Mouse (Mus musculus) CH12.LX (cell line): ENCODE measurements around the gene Klhl24. TPM values are rescaled to one million over a fixed set of nuclear protein-coding genes. Genes with fewer than 3 reads are reported as not detected.

Source experiments
- DNase-seq: peaks from one replicate; pipeline ENCODE4 v3.0.0-alpha.2; 2013; ENCODE audit errors: extremely low read depth
- H3K27ac ChIP-seq: 2 replicates; pipeline ENCODE4 v1.5.1; 2012; ENCODE audit warnings: low read depth, mild to moderate bottlenecking, control low read depth, moderate library complexity; ENCODE audit not compliant: insufficient read depth
- H3K27me3 ChIP-seq: replicated peaks from 2 replicates; pipeline ENCODE3; 2012; ENCODE audit warnings: inconsistent platforms
- H3K36me3 ChIP-seq, 2 experiments: replicated peaks in 1 of 2; 2 replicates each; pipeline versions ENCODE3 to v1.6.1; 2012; ENCODE audit warnings: inconsistent platforms in 1 of 2, low read length in 1 of 2, mild to moderate bottlenecking in 1 of 2, mixed read lengths in 1 of 2, moderate library complexity in 1 of 2; ENCODE audit not compliant: control insufficient read depth in 1 of 2, insufficient read depth in 1 of 2
- H3K4me1 ChIP-seq, 2 experiments: 2 replicates each; pipeline ENCODE4 v1.6.1; 2012; ENCODE audit warnings: inconsistent platforms in 1 of 2, moderate library complexity in 1 of 2; ENCODE audit not compliant: insufficient read depth in 2 of 2, control insufficient read depth in 1 of 2
- H3K4me2 ChIP-seq: 2 replicates; pipeline ENCODE4 v1.6.1; 2012; ENCODE audit warnings: low read depth, mild to moderate bottlenecking, control low read depth; ENCODE audit not compliant: poor library complexity, insufficient read depth, severe bottlenecking
- H3K4me3 ChIP-seq, 3 experiments: fragments of 150-350 bp in 1 of 3; sonication (generic) in 1 of 3; replicated peaks in 1 of 3; 2 replicates each; pipeline versions ENCODE3 to v1.5.1; 2011 to 2012; ENCODE audit warnings: low read depth in 2 of 3, low read length in 2 of 3, mild to moderate bottlenecking in 2 of 3, moderate library complexity in 2 of 3, control low read depth in 1 of 3, improper control_type of control experiment in 1 of 3, inconsistent platforms in 1 of 3, mixed read lengths in 1 of 3; ENCODE audit not compliant: poor library complexity in 1 of 3
- H3K79me2 ChIP-seq: replicated peaks from 2 replicates; pipeline ENCODE4 v1.6.1; 2012; ENCODE audit warnings: mild to moderate bottlenecking, moderate library complexity; ENCODE audit not compliant: control insufficient read depth, poor library complexity, insufficient read depth, severe bottlenecking; ENCODE audit errors: extremely low read depth
- H3K9ac ChIP-seq: 2 replicates; pipeline ENCODE4 v1.6.1; 2012; ENCODE audit warnings: low read depth, mild to moderate bottlenecking, control low read depth, moderate library complexity; ENCODE audit not compliant: insufficient read depth
- H3K9me3 ChIP-seq: replicated peaks from 2 replicates; pipeline ENCODE3; 2012; ENCODE audit warnings: low read length, inconsistent platforms, mixed read lengths
- BHLHE40 ChIP-seq: IDR thresholded peaks from 2 replicates; pipeline ENCODE4 v1.6.1; 2011; ENCODE audit warnings: mild to moderate bottlenecking, low read depth, low read length, improper control_type of control experiment
- ETS1 ChIP-seq: conservative IDR thresholded peaks from 2 replicates; pipeline ENCODE4 v1.6.1; 2012; ENCODE audit warnings: low read depth, mild to moderate bottlenecking, inconsistent platforms, low read length, improper control_type of control experiment, moderate library complexity
- GABPA ChIP-seq: IDR thresholded peaks from 2 replicates; pipeline ENCODE4 v1.6.1; 2012; ENCODE audit warnings: low read depth, low read length, improper control_type of control experiment, inconsistent platforms; ENCODE audit not compliant: insufficient replicate concordance
- IRF4 ChIP-seq: IDR thresholded peaks from 2 replicates; pipeline ENCODE4 v1.6.1; 2014; ENCODE audit warnings: low read depth, mild to moderate bottlenecking, inconsistent platforms, low read length, improper control_type of control experiment
- JUND ChIP-seq: conservative IDR thresholded peaks from 2 replicates; pipeline ENCODE4 v1.6.1; 2011; ENCODE audit warnings: low read depth, low read length, improper control_type of control experiment
- MAX ChIP-seq: IDR thresholded peaks from 2 replicates; pipeline ENCODE4 v1.6.1; 2011; ENCODE audit warnings: low read length, improper control_type of control experiment
- MEF2A ChIP-seq: IDR thresholded peaks from 2 replicates; pipeline ENCODE4 v1.6.1; 2014; ENCODE audit warnings: low read depth, mild to moderate bottlenecking, inconsistent platforms, low read length, improper control_type of control experiment, borderline replicate concordance
- MYC ChIP-seq: IDR thresholded peaks from 2 replicates; pipeline ENCODE4 v1.6.1; 2011; ENCODE audit warnings: low read depth, mild to moderate bottlenecking, improper control_type of control experiment, low read length
- NRF1 ChIP-seq: IDR thresholded peaks from 2 replicates; pipeline ENCODE4 v1.6.1; 2014; ENCODE audit warnings: low read depth, mild to moderate bottlenecking, inconsistent platforms, low read length, improper control_type of control experiment, moderate library complexity
- POLR2A ChIP-seq: IDR thresholded peaks from 2 replicates; pipeline ENCODE4 v1.6.1; 2011; ENCODE audit warnings: low read depth, mild to moderate bottlenecking, improper control_type of control experiment, low read length
- RAD21 ChIP-seq: IDR thresholded peaks from 2 replicates; pipeline ENCODE4 v1.6.1; 2011; ENCODE audit warnings: low read depth, mild to moderate bottlenecking, low read length, improper control_type of control experiment, moderate library complexity
- RCOR1 ChIP-seq: conservative IDR thresholded peaks from 2 replicates; pipeline ENCODE4 v1.6.1; 2012; ENCODE audit warnings: low read depth, mild to moderate bottlenecking, inconsistent platforms, low read length, improper control_type of control experiment
- SIN3A ChIP-seq: IDR thresholded peaks from 2 replicates; pipeline ENCODE4 v1.6.1; 2012; ENCODE audit warnings: low read length, improper control_type of control experiment, inconsistent platforms
- TBP ChIP-seq: conservative IDR thresholded peaks from 2 replicates; pipeline ENCODE4 v1.6.1; 2011; ENCODE audit warnings: low read depth, low read length, improper control_type of control experiment
- USF1 ChIP-seq: IDR thresholded peaks from 2 replicates; pipeline ENCODE4 v1.6.1; 2014; ENCODE audit warnings: low read depth, mild to moderate bottlenecking, inconsistent platforms, low read length, improper control_type of control experiment
- USF2 ChIP-seq: conservative IDR thresholded peaks from 2 replicates; pipeline ENCODE4 v1.6.1; 2011; ENCODE audit warnings: low read depth, low read length, improper control_type of control experiment
- ZC3H11A ChIP-seq: IDR thresholded peaks from 2 replicates; pipeline ENCODE4 v1.6.1; 2012; ENCODE audit warnings: low read depth, mild to moderate bottlenecking, inconsistent platforms, low read length, improper control_type of control experiment
- ZKSCAN1 ChIP-seq: IDR thresholded peaks from 2 replicates; pipeline ENCODE4 v1.6.1; 2012; ENCODE audit warnings: low read depth, inconsistent platforms, low read length, improper control_type of control experiment, borderline replicate concordance
- ZNF384 ChIP-seq: IDR thresholded peaks from 2 replicates; pipeline ENCODE4 v1.6.1; 2012; ENCODE audit warnings: low read depth, low read length, improper control_type of control experiment, inconsistent platforms
- dilution Hi-C: fragments of 300-500 bp; cut with MboI; formaldehyde crosslinking; loops from 2 replicates; pipeline ENCODE4 v1.14.3; 2020; ENCODE audit warnings: low sequenced_read_pairs; ENCODE audit not compliant: extremely low pct_unique_long_range_greater_than_20kb, extremely low pct_ligation_motif_present
- in situ Hi-C: fragments of 300-500 bp; cut with MboI; formaldehyde crosslinking; loops from 3 replicates; pipeline ENCODE4 v1.14.3; 2019; ENCODE audit warnings: low sequenced_read_pairs, low pct_ligation_motif_present, low pct_unique_long_range_greater_than_20kb, mixed read lengths
- polyA plus RNA-seq: library from polyadenylated mRNA; unstranded; fragments of >175 nt; gene quantifications from 2 replicates; pipeline ENCODE4 v1.2.1, GENCODE M21; 2012; ENCODE audit warnings: low read depth; ENCODE audit not compliant: insufficient read length
- total RNA-seq, 2 experiments: library from RNA; depleted of rRNA; stranded (reverse); fragments of 300-350 nt in 1 of 2; fragments of >200 nt in 1 of 2; gene quantifications; 2 replicates each; pipeline ENCODE4 v1.2.3; 2012 to 2014

The Klhl24 gene
- total and polyA plus RNA-seq, 3 experiments, result 15.9 to 31.1 (median 19.6) TPM

DNA sequence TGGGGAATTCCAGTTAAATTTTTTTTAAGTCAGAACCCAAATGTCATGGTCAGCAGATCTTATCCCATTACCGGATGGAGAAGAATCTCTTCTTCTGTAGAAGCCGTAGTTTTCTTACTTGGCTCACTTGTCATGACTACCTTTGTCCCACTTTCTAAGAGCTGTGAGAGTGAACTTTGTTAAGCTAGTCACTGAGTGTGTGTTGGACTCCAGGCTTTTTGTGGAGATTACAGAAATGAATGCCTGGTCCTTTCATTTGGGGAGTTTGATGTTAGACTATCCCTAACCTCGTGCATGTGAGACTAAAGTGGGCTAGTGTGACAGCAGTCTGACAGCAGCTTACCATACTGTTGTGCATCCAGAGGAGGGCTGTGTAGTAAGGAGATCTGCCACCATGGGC is 71.7 kb downstream of the Klhl24 start:
- in situ Hi-C loops, result no loop called here
- H3K9ac ChIP-seq, result no peak overlapping the region
- H3K9me3 ChIP-seq, result peaks cover 3% of the 10 kb centered on the region
- no peak overlapping the region for H3K4me2 ChIP-seq
- DNase-seq, result no peak
- H3K79me2 ChIP-seq, result peaks cover 4% of the 10 kb centered on the region; the same call in 1 of the 2 replicates
- H3K27ac ChIP-seq, result peak overlapping the region; percentile 40; the same call in 1 of the 2 replicates
- H3K27me3 ChIP-seq, result no peaks in the 10 kb centered on the region
- dilution Hi-C loops, result no loop called here
- 0 out of 4 replicates have a peak, but pooled peaks cover 0 to 2% of the 10 kb centered on the region in 2 experiments for H3K4me1 ChIP-seq
- H3K36me3 ChIP-seq, result peaks cover 48 to 87% of the 10 kb centered on the region in 2 experiments
- no peak overlapping the region for H3K4me3 ChIP-seq
- TF ChIP-seq BHLHE40, result no peak
- no peak for TF ChIP-seq NRF1
- no peak for TF ChIP-seq IRF4

DNA sequence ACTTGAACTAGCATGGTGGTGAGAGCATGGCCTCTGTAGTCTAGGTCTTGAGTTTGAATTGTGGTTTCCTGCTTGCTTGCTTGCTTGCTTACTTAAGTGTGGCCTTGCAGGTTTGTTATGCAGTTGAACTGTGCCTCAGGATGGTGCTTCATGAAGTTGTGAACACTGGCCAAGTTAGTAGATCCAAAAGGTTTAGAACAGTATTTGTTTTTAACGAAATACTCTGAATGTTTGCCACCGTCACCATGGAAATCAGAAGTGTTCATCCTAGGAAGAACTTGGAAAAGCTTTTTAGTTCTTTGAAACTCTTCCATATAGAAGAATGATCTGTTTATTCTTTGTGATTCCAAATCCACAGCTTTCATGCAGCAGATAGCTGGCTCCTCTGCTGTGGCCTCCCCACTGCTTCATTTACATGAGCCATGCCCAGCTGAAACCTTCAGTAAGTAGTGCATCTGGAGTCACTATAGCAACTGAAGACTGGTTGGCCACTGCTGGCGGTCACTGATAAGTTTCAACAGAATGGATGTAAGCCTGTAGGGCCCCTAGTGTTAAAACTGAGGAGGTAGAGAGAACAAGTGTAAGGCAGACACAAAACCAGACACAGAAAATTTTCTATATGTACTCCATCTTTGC is 72.2 kb downstream of the Klhl24 start:
- Histone ChIP-seq H3K4me2 (no peak overlapping the region), H3K27me3 (no peaks in the 10 kb centered on the region), H3K9ac (no peak overlapping the region), H3K9me3 (peaks cover 3% of the 10 kb centered on the region), H3K27ac (peak overlapping the region; percentile 40; the same call in 1 of the 2 replicates), H3K36me3 (peaks cover 50 to 88% of the 10 kb centered on the region in 2 experiments), H3K4me1 (0 out of 4 replicates have a peak, but pooled peaks cover 0 to 2% of the 10 kb centered on the region in 2 experiments), H3K4me3 (no peak overlapping the region), H3K79me2 (peaks cover 4% of the 10 kb centered on the region; the same call in 1 of the 2 replicates)
- in situ Hi-C loops, result no loop called here
- dilution Hi-C loops, result no loop called here
- no peak for DNase-seq
- no peak for TF ChIP-seq POLR2A
- no peak for TF ChIP-seq MEF2A
- no peak for TF ChIP-seq JUND
- TF ChIP-seq GABPA, result no peak
- no peak for TF ChIP-seq BHLHE40
- no peak for TF ChIP-seq SIN3A
- TF ChIP-seq USF1, result no peak
- no peak for TF ChIP-seq ZC3H11A
- TF ChIP-seq ZKSCAN1, result no peak
- no peak for TF ChIP-seq IRF4
- no peak for TF ChIP-seq RCOR1
- TF ChIP-seq RAD21, result no peak
- no peak for TF ChIP-seq ETS1
- TF ChIP-seq ZNF384, result no peak
- TF ChIP-seq MYC, result no peak
- TF ChIP-seq MAX, result no peak
- TF ChIP-seq TBP, result no peak
- TF ChIP-seq USF2, result no peak

Other genes with a start within 250 kb of the Klhl24 start
- 36.9 and 39.2 TPM in 2 replicates for gene Klhl6, start 114.5 kb upstream of the Klhl24 start, total RNA-seq (2012; rRNA removed)
- gene Klhl6, start 114.5 kb upstream of the Klhl24 start, total RNA-seq (2014; rRNA removed), result 66.8 and 71.8 TPM in 2 replicates
- gene Klhl6, start 114.5 kb upstream of the Klhl24 start, polyA plus RNA-seq, result 65.0 and 70.2 TPM in 2 replicates
- gene Yeats2, start 43.5 kb downstream of the Klhl24 start, total RNA-seq (2012; rRNA removed), result 33.2 and 33.5 TPM in 2 replicates
- 23.6 and 24.0 TPM in 2 replicates for gene Yeats2, start 43.5 kb downstream of the Klhl24 start, total RNA-seq (2014; rRNA removed)
- 37.1 and 42.6 TPM in 2 replicates for gene Yeats2, start 43.5 kb downstream of the Klhl24 start, polyA plus RNA-seq
- 0.04 and 0.08 TPM in 2 replicates for gene Map6d1, start 143.8 kb downstream of the Klhl24 start, total RNA-seq (2012; rRNA removed)
- not detected in 2 replicates for gene Map6d1, start 143.8 kb downstream of the Klhl24 start, total RNA-seq (2014; rRNA removed)
- gene Map6d1, start 143.8 kb downstream of the Klhl24 start, polyA plus RNA-seq, result 0.15 and 0.20 TPM in 2 replicates
- 101 and 116 TPM in 2 replicates for gene Parl, start 204.8 kb downstream of the Klhl24 start, total RNA-seq (2012; rRNA removed)
- 166 and 205 TPM in 2 replicates for gene Parl, start 204.8 kb downstream of the Klhl24 start, total RNA-seq (2014; rRNA removed)
- gene Parl, start 204.8 kb downstream of the Klhl24 start, polyA plus RNA-seq, result 209 and 247 TPM in 2 replicates
- gene Cyp2ab1, start 227.9 kb downstream of the Klhl24 start, total RNA-seq (2012; rRNA removed), result not detected in 2 replicates
- not detected in 2 replicates for gene Cyp2ab1, start 227.9 kb downstream of the Klhl24 start, total RNA-seq (2014; rRNA removed)
- not detected in 2 replicates for gene Cyp2ab1, start 227.9 kb downstream of the Klhl24 start, polyA plus RNA-seq